Mouse (Mus musculus) midbrain, embryonic 14.5 days (tissue): ENCODE results near the gene Btg3. TPM values are rescaled to one million over a fixed set of nuclear protein-coding genes. Genes with fewer than 3 reads are reported as not detected.
A peak's percentile ranks its signal among the peaks of the same experiment; 100 is the strongest.

ENCODE experiments used
- ATAC-seq: fragments of 200-750 bp; cut with Nextera tagmentation; 2 replicates; pipeline ENCODE4 v1.8.0; 2017; ENCODE audit warnings: moderate number of reproducible peaks, moderate library complexity; ENCODE audit not compliant: low FRiP score, low TSS enrichment
- DNase-seq: peaks from one replicate; pipeline ENCODE4 v3.0.0-alpha.2; 2015
- H3K27ac ChIP-seq: fragments of 300-500 bp; sonication (generic); replicated peaks from 2 replicates; pipeline ENCODE4 v1.5.1; 2014; ENCODE audit warnings: mild to moderate bottlenecking, low read depth, low read length, moderate library complexity
- H3K27me3 ChIP-seq: fragments of 300-500 bp; sonication (generic); 2 replicates; pipeline ENCODE4 v1.6.1; 2014; ENCODE audit warnings: low read length, control low read depth, mixed read lengths; ENCODE audit not compliant: control insufficient read depth, insufficient read depth
- H3K36me3 ChIP-seq: fragments of 300-500 bp; sonication (generic); 2 replicates; pipeline ENCODE4 v1.6.1; 2014; ENCODE audit warnings: low read length, control low read depth; ENCODE audit not compliant: control insufficient read depth, insufficient read depth
- H3K4me1 ChIP-seq: fragments of 300-500 bp; sonication (generic); 2 replicates; pipeline ENCODE4 v1.6.1; 2014; ENCODE audit warnings: mild to moderate bottlenecking, antibody characterized with exemption, low read length, control low read depth; ENCODE audit not compliant: control insufficient read depth, insufficient read depth
- H3K4me2 ChIP-seq: fragments of 300-500 bp; sonication (generic); 2 replicates; pipeline ENCODE4 v1.6.1; 2014; ENCODE audit warnings: mild to moderate bottlenecking, low read length, moderate library complexity
- H3K4me3 ChIP-seq: fragments of 300-500 bp; sonication (generic); replicated peaks from 2 replicates; pipeline ENCODE4 v1.5.1; 2014; ENCODE audit warnings: low read depth, low read length
- H3K9ac ChIP-seq: fragments of 300-500 bp; sonication (generic); replicated peaks from 2 replicates; pipeline ENCODE4 v1.6.1; 2014; ENCODE audit warnings: mild to moderate bottlenecking, low read length, moderate library complexity
- H3K9me3 ChIP-seq: fragments of 300-500 bp; sonication (generic); 2 replicates; pipeline ENCODE4 v1.6.1; 2016; ENCODE audit warnings: low read length, control low read depth, mixed read lengths; ENCODE audit not compliant: control insufficient read depth
- WGBS: fragments of 180-500 bp; shearing (Covaris S2); extraction: QIAGEN DNeasy Blood & Tissue Kit; methylation state at CpG from one replicate; pipeline ENCODE4 v1.1.7; 2014; 5-methylcytosine and 5-hydroxymethylcytosine counted together
- polyA plus RNA-seq: library from polyadenylated mRNA; unstranded; fragments of >200 nt; fragmentation: Nextera tagmentation; extraction: Ambion mirVana; gene quantifications from 2 replicates; pipeline ENCODE4 v1.2.1, GENCODE M21; 2014

The Btg3 gene
- polyA plus RNA-seq, 1 experiment from 2014 or later: 22.9 TPM

GRCm38 (mm10) chr16:78314026-78314425, 63.0 kb downstream of the Btg3 start:
- no peaks in the 10 kb centered on the region for H3K9me3 ChIP-seq
- 0 out of 2 replicates have a peak overlapping the region, but pooled peaks have one; percentile 9 for H3K9ac ChIP-seq
- peak overlapping the region; percentile 7; the same call in 1 of the 2 replicates for H3K4me3 ChIP-seq
- no peaks in the 10 kb centered on the region for H3K27me3 ChIP-seq
- 33% methylated on average over 6 of the region's 6 CpGs for WGBS
- peak overlapping the region; percentile 40 for H3K4me2 ChIP-seq
- H3K27ac ChIP-seq: peak overlapping the region; percentile 37; the same call in 1 of the 2 replicates
- 0 out of 2 replicates have a peak, but pooled peaks cover 3% of the 10 kb centered on the region for H3K36me3 ChIP-seq
- DNase-seq: peak; percentile 37
- ATAC-seq: no peak
- H3K4me1 ChIP-seq: peaks cover 17% of the 10 kb centered on the region

GRCm38 (mm10) chr16:78313135-78313887, 63.7 kb downstream of the Btg3 start:
- ATAC-seq (no peak), DNase-seq (peak; percentile 73)
- Histone ChIP-seq H3K36me3 (0 out of 2 replicates have a peak, but pooled peaks cover 3% of the 10 kb centered on the region), H3K4me3 (peak overlapping the region; percentile 2; the same call in 1 of the 2 replicates), H3K9ac (0 out of 2 replicates have a peak overlapping the region, but pooled peaks have one; percentile 9), H3K4me1 (peaks cover 17% of the 10 kb centered on the region), H3K27ac (0 out of 2 replicates have a peak overlapping the region, but pooled peaks have one; percentile 37), H3K4me2 (peak overlapping the region; percentile 40), H3K9me3 (no peaks in the 10 kb centered on the region), H3K27me3 (no peaks in the 10 kb centered on the region)
- 33% methylated on average over 16 of the region's 16 CpGs for WGBS

GRCm38 (mm10) chr16:78309258-78309657, 67.7 kb downstream of the Btg3 start:
- 93% methylated on average over 6 of the region's 6 CpGs for WGBS
- H3K9me3 ChIP-seq: no peaks in the 10 kb centered on the region
- no peak overlapping the region for H3K4me2 ChIP-seq
- peaks cover 6% of the 10 kb centered on the region; the same call in 1 of the 2 replicates for H3K36me3 ChIP-seq
- H3K27me3 ChIP-seq: no peaks in the 10 kb centered on the region
- ATAC-seq (no peak), DNase-seq (no peak)
- H3K4me1 ChIP-seq: peaks cover 19% of the 10 kb centered on the region
- no peak overlapping the region for H3K9ac ChIP-seq
- H3K4me3 ChIP-seq: no peak overlapping the region
- H3K27ac ChIP-seq: no peak overlapping the region

GRCm38 (mm10) chr16:78307476-78308192, 69.4 kb downstream of the Btg3 start:
- Histone ChIP-seq H3K36me3 (peaks cover 6% of the 10 kb centered on the region; the same call in 1 of the 2 replicates), H3K4me3 (no peak overlapping the region), H3K4me2 (no peak overlapping the region), H3K9me3 (no peaks in the 10 kb centered on the region), H3K9ac (no peak overlapping the region), H3K27me3 (no peaks in the 10 kb centered on the region), H3K4me1 (peaks cover 17% of the 10 kb centered on the region), H3K27ac (no peak overlapping the region)
- ATAC-seq: no peak
- DNase-seq: no peak
- WGBS: 95% methylated on average over 16 of the region's 16 CpGs

GRCm38 (mm10) chr16:78306606-78307005, 70.4 kb downstream of the Btg3 start:
- no peak overlapping the region for H3K27ac ChIP-seq
- H3K4me3 ChIP-seq: no peak overlapping the region
- peaks cover 17% of the 10 kb centered on the region for H3K4me1 ChIP-seq
- H3K36me3 ChIP-seq: peaks cover 6% of the 10 kb centered on the region; the same call in 1 of the 2 replicates
- DNase-seq: no peak
- no peaks in the 10 kb centered on the region for H3K27me3 ChIP-seq
- no peaks in the 10 kb centered on the region for H3K9me3 ChIP-seq
- H3K4me2 ChIP-seq: no peak overlapping the region
- H3K9ac ChIP-seq: no peak overlapping the region
- ATAC-seq: no peak
- 89% methylated on average over 8 of the region's 8 CpGs for WGBS

- H3K4me1 ChIP-seq: peaks cover 21% of the 10 kb centered on the region
- H3K4me2 ChIP-seq: no peak overlapping the region
- ATAC-seq (no peak), DNase-seq (no peak)
- no peaks in the 10 kb centered on the region for H3K27me3 ChIP-seq
- WGBS: 87% methylated on average over 12 of the region's 12 CpGs
- H3K27ac ChIP-seq: no peak overlapping the region
- no peak overlapping the region for H3K9ac ChIP-seq
- H3K9me3 ChIP-seq: no peaks in the 10 kb centered on the region
- no peak overlapping the region for H3K4me3 ChIP-seq
- peaks cover 6% of the 10 kb centered on the region; the same call in 1 of the 2 replicates for H3K36me3 ChIP-seq
Measured at GRCm38 (mm10) chr16:78305606-78306100, 71.3 kb downstream of the Btg3 start.

GRCm38 (mm10) chr16:78302678-78303050, 74.3 kb downstream of the Btg3 start:
- Histone ChIP-seq H3K9me3 (no peaks in the 10 kb centered on the region), H3K27ac (peak overlapping the region; percentile 97), H3K4me3 (peak overlapping the region; percentile 98), H3K4me1 (peaks cover 23% of the 10 kb centered on the region), H3K27me3 (no peaks in the 10 kb centered on the region), H3K9ac (peak overlapping the region; percentile 96), H3K36me3 (peaks cover 4% of the 10 kb centered on the region; the same call in 1 of the 2 replicates), H3K4me2 (peak overlapping the region; percentile 81)
- WGBS: 1% methylated on average over 10 of the region's 10 CpGs
- no peak for ATAC-seq
- DNase-seq: peak; percentile 83

- Histone ChIP-seq H3K27me3 (no peaks in the 10 kb centered on the region), H3K9ac (peak overlapping the region; percentile 96), H3K9me3 (no peaks in the 10 kb centered on the region), H3K4me2 (peak overlapping the region; percentile 81), H3K27ac (peak overlapping the region; percentile 97), H3K36me3 (peaks cover 4% of the 10 kb centered on the region; the same call in 1 of the 2 replicates), H3K4me1 (peaks cover 23% of the 10 kb centered on the region), H3K4me3 (peak overlapping the region; percentile 98)
- peak; percentile 60 for ATAC-seq
- DNase-seq: peak; percentile 72
- WGBS: under 1% methylated on average over 65 of the region's 65 CpGs
Measured at GRCm38 (mm10) chr16:78301831-78302677, 74.9 kb downstream of the Btg3 start.
